Mouse (Mus musculus) ES-E14 (cell line): ENCODE data around the gene Samd9l. TPM values are rescaled to one million over a fixed set of nuclear protein-coding genes. Genes with fewer than 3 reads are reported as not detected.
A peak's percentile ranks its signal among the peaks of the same experiment; 100 is the strongest.
"Not testable (repeated sequence)": the region's sequence is repeated elsewhere in the genome, so short reads cannot be mapped to it uniquely, and the experiment has no call there.

Source experiments
- DNase-seq: peaks from one replicate; pipeline ENCODE4 v3.0.0-alpha.2; 2013; ENCODE audit warnings: low read depth, low spot score
- H3K27ac ChIP-seq: 2 replicates; pipeline ENCODE4 v1.5.1; 2012; ENCODE audit warnings: low read depth, mild to moderate bottlenecking, low read length, moderate library complexity, mixed read lengths; ENCODE audit not compliant: poor library complexity, insufficient read depth, severe bottlenecking
- H3K36me3 ChIP-seq: 2 replicates; pipeline ENCODE4 v1.6.1; 2012; ENCODE audit warnings: mild to moderate bottlenecking, low read length, moderate library complexity, mixed read lengths; ENCODE audit not compliant: control insufficient read depth, poor library complexity, insufficient read depth, severe bottlenecking
- H3K4me1 ChIP-seq, 2 experiments: fragments of 150-350 bp in 1 of 2; sonication (generic) in 1 of 2; 2 replicates each; pipeline ENCODE4 v1.6.1; 2012; ENCODE audit warnings: low read length in 2 of 2, mild to moderate bottlenecking in 1 of 2, mixed read lengths in 1 of 2; ENCODE audit not compliant: control insufficient read depth in 2 of 2, insufficient read depth in 2 of 2, poor library complexity in 1 of 2
- H3K4me3 ChIP-seq, 2 experiments: fragments of 150-350 bp in 1 of 2; sonication (generic) in 1 of 2; 2 replicates each; pipeline ENCODE4 v1.5.1; 2012; ENCODE audit warnings: low read length in 2 of 2, low read depth in 1 of 2, mild to moderate bottlenecking in 1 of 2, mixed read lengths in 1 of 2; ENCODE audit not compliant: insufficient read depth in 1 of 2, poor library complexity in 1 of 2, severe bottlenecking in 1 of 2
- H3K9ac ChIP-seq: 2 replicates; pipeline ENCODE4 v1.6.1; 2012; ENCODE audit warnings: low read depth, mild to moderate bottlenecking, low read length, mixed read lengths; ENCODE audit not compliant: poor library complexity, insufficient read depth, severe bottlenecking
- H3K9me3 ChIP-seq: fragments of 150-350 bp; sonication (generic); 2 replicates; pipeline ENCODE4 v1.6.1; 2012; ENCODE audit warnings: low read depth, mild to moderate bottlenecking, low read length; ENCODE audit not compliant: control insufficient read depth, insufficient read depth
- CHD2 ChIP-seq: IDR thresholded peaks from 2 replicates; pipeline ENCODE4 v1.6.1; 2014; ENCODE audit warnings: mild to moderate bottlenecking, low read depth, low read length, inconsistent platforms
- HCFC1 ChIP-seq: IDR thresholded peaks from 2 replicates; pipeline ENCODE4 v1.6.1; 2012; ENCODE audit warnings: low read length, inconsistent platforms, borderline replicate concordance; ENCODE audit not compliant: insufficient read depth
- MAFK ChIP-seq: IDR thresholded peaks from 2 replicates; pipeline ENCODE4 v1.6.1; 2014; ENCODE audit warnings: mild to moderate bottlenecking, low read depth, low read length, inconsistent platforms; ENCODE audit not compliant: insufficient read depth
- ZC3H11A ChIP-seq: IDR thresholded peaks from 2 replicates; pipeline ENCODE4 v1.6.1; 2012; ENCODE audit warnings: low read depth, mild to moderate bottlenecking, inconsistent platforms, low read length, borderline replicate concordance
- ZNF384 ChIP-seq: IDR thresholded peaks from 2 replicates; pipeline ENCODE4 v1.6.1; 2012; ENCODE audit warnings: low read depth, low read length, inconsistent platforms
- in situ Hi-C, 2 experiments: fragments of 600-800 bp; cut with MboI; formaldehyde crosslinking; loops; one replicate each; pipeline ENCODE4 v1.15.1; 2025; ENCODE audit warnings: low sequenced_read_pairs in 2 of 2, inconsistent platforms in 1 of 2; ENCODE audit not compliant: unreplicated experiment in 2 of 2
- total RNA-seq: library from RNA; depleted of rRNA; stranded (reverse); fragments of 300-350 nt; gene quantifications from 2 replicates; pipeline ENCODE4 v1.2.3, GENCODE M21; 2012

Samd9l gene
- total RNA-seq, 1 experiment: 1.6 TPM

- H3K4me1 ChIP-seq: no peaks in the 10 kb centered on the region; a peak in 1 of 4 replicates
- H3K9me3 ChIP-seq: no peaks in the 10 kb centered on the region
- no peak overlapping the region for H3K9ac ChIP-seq
- H3K27ac ChIP-seq: no peak overlapping the region
- DNase-seq: no peak
- H3K36me3 ChIP-seq: no peaks in the 10 kb centered on the region
- no peak overlapping the region for H3K4me3 ChIP-seq
- in situ Hi-C loops: no loop called here
- TF ChIP-seq ZC3H11A (no peak), MAFK (no peak), ZNF384 (no peak), HCFC1 (no peak), CHD2 (no peak)
These were observed 9.4 kb downstream of the Samd9l start for GRCm38 (mm10) chr6:3389995-3390394.

- in situ Hi-C loops: no loop called here
These were observed 12.8 kb downstream of the Samd9l start for GRCm38 (mm10) chr6:3386565-3386964.

GRCm38 (mm10) chr6:3384816-3385215 lies 14.6 kb downstream of the Samd9l start:
- not testable (repeated sequence) for H3K4me1 ChIP-seq, DNase-seq, H3K36me3 ChIP-seq, H3K4me3 ChIP-seq, H3K9me3 ChIP-seq, H3K9ac ChIP-seq
- in situ Hi-C loops: loop anchor here in 1 of 2 experiments (5.0 kb wide), 1 partner anchor 37 kb away; no protein-coding TSS in a partner anchor
- peak overlapping the region; percentile 71; the same call in 1 of the 2 replicates for H3K27ac ChIP-seq

More at GRCm38 (mm10) chr6:3386565-3386964, 12.8 kb downstream of the Samd9l start:
- no peak for DNase-seq
- Histone ChIP-seq H3K36me3 (no peaks in the 10 kb centered on the region), H3K4me1 (no peaks in the 10 kb centered on the region; a peak in 1 of 4 replicates), H3K27ac (no peak overlapping the region), H3K4me3 (no peak overlapping the region), H3K9me3 (no peaks in the 10 kb centered on the region), H3K9ac (no peak overlapping the region)
- TF ChIP-seq HCFC1: no peak
- no peak for TF ChIP-seq ZC3H11A
- no peak for TF ChIP-seq CHD2
- TF ChIP-seq ZNF384: no peak
- no peak for TF ChIP-seq MAFK

DNA sequence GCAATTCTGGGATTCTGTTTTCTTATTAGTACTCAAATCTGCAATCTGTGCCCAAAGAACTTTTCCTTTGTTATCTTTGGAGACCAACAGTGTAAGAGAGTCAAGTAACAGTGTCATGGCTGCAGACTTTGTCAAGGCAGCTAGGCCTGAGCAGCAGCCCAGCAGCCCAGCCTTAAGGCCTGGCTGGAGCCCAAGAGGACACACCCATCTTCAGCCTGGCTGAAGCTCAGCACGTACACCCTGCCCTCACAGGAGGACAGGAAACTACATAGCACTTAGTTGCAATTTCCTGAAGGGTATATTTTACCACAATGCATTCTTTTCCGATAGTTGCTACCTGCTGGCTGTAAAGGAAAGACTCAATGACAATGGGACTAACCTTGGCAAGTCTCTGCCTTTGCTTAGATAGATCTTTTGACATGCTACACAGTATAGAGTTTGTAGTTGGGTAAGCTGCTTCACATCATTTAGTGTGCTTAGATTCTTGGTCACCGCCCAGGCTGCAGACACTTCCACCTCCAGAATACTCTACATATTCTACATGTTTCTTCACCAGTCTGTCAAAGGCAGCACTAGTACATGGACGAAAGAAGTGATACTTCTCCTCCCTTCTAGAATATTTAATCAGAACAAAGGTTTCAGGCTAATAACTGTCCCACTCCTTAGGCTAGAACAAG lies 15.1 kb downstream of the Samd9l start:
- H3K27ac ChIP-seq, DNase-seq, H3K9ac ChIP-seq, H3K9me3 ChIP-seq, H3K36me3 ChIP-seq, H3K4me3 ChIP-seq, H3K4me1 ChIP-seq: not testable (repeated sequence)
- in situ Hi-C loops: loop anchor here in 1 of 2 experiments (5.0 kb wide), 1 partner anchor 38 kb away; no protein-coding TSS in a partner anchor

DNA sequence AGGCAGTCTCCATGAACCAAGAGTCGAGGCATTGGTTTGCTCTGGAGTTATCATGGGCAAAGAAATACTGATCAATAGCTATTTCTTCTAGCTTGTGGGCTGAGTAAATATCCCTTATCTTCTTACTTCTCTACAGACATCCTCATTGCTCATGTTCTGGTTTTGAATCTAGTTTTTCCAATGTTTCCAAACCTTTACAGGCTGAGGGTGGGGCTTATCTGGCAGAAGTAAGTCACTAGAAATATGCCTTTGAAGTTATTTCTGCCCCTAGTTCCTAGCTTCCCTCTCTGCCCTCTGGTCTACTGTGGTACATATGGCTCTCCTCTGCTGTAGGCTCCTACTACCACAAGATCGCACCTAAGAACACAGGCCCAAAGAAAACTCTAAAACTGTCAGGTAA lies 20.2 kb downstream of the Samd9l start:
- H3K4me3 ChIP-seq: no peak overlapping the region
- H3K27ac ChIP-seq: no peak overlapping the region
- in situ Hi-C loops: no loop called here
- H3K9me3 ChIP-seq: no peaks in the 10 kb centered on the region
- no peaks in the 10 kb centered on the region for H3K36me3 ChIP-seq
- H3K4me1 ChIP-seq: no peaks in the 10 kb centered on the region
- H3K9ac ChIP-seq: no peak overlapping the region
- no peak for DNase-seq
- no peak for TF ChIP-seq HCFC1
- TF ChIP-seq MAFK: no peak
- no peak for TF ChIP-seq ZC3H11A
- no peak for TF ChIP-seq CHD2
- no peak for TF ChIP-seq ZNF384
